Mouse (Mus musculus): Measurements from ENCODE around the gene Spata25.
"Not testable (repeated sequence)": the region's sequence is repeated elsewhere in the genome, so short reads cannot be mapped to it uniquely, and the experiment has no call there.

Spata25 gene

DNA sequence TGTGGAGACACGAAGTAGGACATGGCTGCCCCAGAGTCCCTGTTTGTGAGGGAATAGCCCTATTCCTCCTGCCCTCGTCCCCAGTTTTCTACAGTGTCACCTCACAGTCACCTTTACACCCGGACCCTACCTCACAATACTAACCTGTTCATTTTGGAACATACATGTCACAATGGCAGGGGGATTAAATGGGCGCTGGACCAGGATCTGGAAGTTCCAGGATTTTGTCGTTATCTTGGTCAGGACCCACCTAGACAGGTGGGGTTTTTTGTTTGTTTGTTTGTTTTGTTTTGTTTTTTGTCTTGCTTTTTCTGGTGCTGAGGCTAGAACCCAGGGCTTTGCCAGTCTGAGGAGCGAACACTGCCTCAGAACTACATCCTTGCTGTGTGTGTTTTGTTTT lies at the start of gene Spata25:
TSS of gene Spata25 (minus strand) at position 101 of the 400 bp plus-strand sequence.
- no peak for DNase-seq (ENCODE audit: low spot score in 2 of 2)

DNA sequence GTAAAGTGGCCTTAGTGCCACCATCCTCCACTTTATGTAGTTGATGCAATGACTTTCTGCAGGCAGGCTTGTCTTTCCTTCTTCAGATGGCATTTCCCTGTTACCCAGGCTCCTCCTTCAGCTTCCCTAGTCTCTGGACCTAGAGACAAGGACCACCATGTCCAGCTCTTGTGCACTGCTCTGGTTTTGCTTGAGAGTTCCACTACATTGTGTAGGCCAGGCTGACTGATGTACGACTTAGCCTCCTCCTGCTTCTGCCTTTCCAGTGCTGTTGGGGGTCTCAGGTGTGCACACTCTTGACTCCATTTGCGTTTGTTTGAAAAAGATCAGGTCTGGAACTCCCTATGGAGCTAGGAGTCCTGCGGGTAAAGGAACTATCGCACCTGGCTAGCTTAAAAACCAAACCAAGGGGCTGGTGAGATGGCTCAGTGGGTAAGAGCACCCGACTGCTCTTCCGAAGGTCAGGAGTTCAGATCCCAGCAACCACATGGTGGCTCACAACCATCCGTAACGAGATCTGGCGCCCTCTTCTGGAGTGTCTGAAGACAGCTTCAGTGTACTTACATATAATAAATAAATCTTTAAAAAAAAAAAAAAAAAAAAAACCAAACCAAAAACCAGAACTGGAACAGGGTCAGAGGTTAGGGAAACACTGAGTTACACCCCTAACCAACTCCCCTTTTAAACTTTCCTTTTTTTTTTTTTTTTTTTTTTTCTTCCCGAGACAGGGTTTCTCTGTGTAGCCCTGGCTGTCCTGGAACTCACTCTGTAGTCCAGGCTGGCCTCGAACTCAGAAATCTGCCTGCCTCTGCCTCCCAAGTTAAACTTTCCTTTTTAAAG lies 49.3 kb upstream of the Spata25 start:
- DNase-seq (ENCODE audit: low spot score in 2 of 2), result not testable (repeated sequence)

DNA sequence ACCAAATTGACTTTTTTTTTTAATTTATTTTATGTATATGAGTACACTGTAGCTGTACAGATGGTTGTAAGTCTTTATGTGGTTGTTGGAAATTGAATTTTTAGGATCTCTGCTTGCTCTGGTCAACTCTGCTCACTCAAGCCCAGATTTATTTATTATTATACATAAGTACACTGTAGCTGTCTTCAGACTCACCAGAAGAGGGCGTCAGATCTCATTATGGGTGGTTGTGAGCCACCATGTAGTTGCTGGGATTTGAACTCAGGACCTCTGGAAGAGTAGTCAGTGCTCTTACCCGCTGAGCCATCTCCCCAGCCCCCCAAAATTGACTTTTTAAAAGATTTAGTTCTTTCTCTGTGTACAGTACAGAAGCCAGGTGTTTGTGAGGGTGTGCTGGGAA lies 47.3 kb upstream of the Spata25 start:
- DNase-seq (ENCODE audit: low spot score in 2 of 2), result not testable (repeated sequence)

DNA sequence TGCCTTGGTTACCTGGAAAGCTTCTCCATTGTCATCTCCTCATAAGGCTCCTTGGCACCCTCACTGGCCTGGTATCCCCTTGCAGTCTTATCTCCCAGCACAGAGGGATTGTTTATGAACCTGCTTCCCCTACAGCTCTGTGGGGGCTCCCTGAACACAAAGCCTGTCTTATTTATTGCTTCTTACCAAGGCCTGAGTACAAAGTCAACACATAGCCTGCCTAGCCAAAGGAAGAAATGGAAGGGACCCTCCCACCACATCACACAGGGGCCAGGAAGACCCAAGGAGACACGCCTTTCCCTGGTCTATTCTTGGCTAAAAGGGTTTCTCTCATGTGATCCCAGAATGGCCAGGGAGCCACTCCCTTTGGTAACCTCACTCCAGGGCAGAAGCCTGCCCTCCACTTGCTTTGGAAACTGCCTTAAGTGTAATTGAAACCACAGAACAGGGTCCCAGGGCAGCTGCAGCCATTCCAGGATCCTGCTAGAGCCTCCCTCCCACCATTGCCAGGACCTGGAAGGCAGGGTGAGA lies 46.0 kb upstream of the Spata25 start:
- no peak for DNase-seq (ENCODE audit: low spot score in 2 of 2)

DNA sequence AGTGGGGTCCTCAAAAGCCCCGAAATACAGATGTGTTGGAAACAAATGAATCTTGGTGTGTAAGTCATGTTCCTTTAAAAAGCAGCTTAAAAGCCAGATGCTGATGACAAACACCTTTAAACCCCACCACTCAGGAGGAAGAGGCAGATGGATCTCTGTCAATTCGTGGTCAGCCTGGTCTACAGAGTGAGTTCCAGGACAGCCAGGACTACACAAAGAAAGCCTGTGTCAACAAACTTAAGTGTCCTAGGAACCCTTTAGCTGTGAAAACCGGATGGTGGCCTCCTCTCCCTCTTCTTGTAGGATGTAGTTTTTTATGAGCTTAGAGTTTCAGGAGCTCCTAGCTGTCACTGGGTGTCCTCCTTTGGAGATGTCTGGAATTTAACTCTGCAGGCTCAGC lies 45.3 kb upstream of the Spata25 start:
- no peak for DNase-seq (ENCODE audit: low spot score in 2 of 2)

DNA sequence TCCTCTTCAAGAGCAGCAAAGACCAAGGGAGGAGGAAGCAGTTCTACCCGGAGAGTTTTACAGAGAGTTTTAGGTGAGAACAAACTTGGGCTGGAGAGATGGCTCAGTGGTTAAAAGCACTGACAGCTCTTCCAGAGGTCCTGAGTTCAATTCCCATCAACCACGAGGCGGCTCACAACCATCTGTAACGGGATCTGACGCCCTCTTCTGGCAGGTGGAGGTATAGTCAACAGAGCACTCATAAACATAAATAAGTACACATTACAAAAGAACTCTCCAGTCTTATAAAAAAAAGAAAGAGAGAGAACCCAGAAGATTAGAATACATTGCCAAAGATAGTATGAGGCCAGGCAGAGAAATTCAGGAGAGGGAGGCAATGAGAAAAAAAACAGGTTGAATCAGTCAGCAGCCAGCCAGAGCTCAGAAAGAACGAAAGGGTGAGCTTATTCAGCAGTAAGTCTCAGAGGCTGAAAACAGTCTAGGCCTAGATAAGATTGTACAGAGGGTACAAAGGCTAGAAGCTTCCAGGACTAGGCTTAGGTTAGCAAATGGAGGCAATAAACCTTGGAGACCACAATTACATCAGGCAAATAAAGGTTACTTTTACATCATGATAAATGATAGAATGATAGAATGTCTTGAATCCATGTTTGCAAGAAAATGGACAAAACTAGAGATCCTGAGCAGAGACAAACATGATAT lies 43.4 kb upstream of the Spata25 start:
- DNase-seq (ENCODE audit: low spot score in 2 of 2), result no peak

DNA sequence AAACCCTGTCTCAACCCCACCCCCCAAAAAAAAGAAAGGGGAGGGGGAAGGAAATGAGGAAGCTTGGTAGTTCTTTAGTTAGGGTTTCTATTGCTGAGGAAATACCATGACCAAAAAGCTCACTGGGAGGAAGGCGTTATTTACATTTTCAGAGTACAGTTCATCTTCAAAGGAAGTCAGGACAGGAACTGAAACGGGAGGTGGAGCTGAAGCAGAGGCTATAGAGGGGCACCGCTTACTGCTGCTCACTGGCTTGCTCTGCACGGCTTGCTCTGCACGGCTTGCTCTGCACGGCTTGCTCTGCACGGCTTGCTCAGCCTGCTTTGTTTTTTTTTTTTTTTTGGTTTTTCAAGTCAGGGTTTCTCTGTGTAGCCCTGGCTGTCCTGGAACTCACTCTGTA lies 40.2 kb upstream of the Spata25 start:
- peak in 1 of 2 experiments; percentile 67 for DNase-seq (ENCODE audit: low spot score in 2 of 2)

DNA sequence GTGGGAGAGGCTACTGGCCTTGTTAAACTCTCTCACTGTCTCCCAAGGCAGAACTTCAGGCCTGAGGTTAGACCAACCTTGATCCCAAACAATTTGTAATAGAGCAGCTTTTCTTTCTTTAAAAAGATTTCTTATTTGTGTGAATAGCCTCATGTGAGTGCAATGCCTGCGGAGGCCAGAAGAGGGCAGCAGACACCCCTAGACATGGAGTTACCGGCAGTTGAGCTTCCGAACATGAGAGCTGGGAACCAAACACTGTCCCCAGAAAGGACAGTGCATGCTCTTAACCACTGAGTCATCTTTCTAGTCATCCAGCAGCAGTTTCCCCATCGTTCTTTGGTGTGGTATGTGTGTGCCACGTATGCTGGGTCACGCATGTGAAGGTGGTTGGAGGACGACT lies 39.2 kb upstream of the Spata25 start:
- peak in 1 of 2 experiments; percentile 50 for DNase-seq (ENCODE audit: low spot score in 2 of 2)

DNA sequence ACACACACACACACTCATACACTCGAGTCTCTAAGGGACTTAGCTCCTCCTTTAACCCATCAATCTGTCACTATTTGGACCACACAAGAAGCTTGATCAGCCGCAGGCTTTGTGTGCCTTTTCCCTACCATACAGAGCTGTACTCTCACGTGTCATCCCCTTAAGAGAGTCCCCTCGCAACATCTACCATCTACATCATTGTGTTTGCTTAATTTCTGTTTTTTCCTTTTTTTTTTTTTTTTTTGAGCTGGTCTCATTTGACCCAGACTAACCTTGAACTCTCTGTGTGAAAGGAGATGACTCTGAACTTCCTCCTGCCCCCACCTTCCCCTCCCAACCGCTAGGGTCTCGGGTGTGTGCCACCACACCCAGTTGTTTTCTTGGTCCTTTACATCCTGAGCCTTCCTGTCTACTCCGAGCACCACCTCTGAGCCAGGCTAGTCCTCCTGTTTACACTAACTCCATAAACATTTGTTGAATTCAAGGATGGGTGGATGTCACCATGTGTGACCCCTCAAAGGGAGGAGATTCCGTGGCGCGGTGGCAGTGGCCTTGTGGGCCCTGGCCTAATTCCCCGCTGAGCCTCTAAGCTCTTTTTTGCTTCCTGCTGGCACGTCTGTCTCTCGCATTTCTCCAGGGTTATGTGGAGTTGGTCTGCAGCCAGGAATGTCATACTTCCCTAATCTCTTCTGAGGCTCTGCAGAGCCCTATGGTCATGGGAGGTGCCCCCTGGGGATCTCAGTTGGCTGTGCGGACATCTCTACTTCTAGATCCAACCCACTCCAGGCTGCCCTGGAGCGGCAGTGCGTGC lies 38.6 kb upstream of the Spata25 start:
- no peak for DNase-seq (ENCODE audit: low spot score in 2 of 2)

DNA sequence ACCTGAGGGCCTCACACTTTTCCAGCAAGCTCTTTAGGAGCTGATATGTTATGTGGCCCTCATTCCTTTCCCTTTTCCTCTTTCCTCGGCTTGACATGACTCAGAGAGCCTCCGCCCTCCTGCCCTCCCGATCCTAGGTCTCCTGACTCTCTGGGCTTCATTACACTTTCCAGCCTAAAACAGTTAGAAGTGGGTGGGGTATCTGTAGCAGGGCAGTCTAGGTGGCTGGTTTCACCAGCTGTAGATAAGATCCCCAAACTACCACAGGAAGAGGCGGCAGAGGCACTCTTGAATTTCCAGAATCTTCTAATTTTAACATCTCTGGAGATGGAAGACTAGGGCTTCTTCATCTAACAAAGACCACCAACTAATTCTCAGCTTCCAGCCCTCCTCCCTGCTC lies 36.3 kb upstream of the Spata25 start:
- no peak for DNase-seq (ENCODE audit: low spot score in 2 of 2)

DNA sequence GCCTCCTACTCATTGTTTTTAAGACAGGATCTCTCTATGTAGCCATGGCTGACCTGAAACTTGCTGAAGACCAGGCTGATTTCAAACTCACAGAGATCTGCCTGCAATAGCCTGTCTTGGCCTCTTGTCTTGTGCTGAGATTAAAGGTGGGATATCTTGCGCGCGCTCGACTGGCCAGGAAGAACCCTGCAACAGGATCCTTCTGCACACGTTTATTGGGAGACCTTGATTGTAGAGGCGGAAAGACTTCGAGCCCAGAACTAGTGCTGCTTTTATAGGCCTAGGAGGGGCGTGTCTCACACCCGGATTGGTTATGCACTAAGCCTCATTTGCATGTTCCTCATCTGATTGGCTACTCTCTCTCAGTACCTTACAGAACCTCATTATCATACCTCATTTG lies 35.1 kb upstream of the Spata25 start:
- not testable (repeated sequence) for DNase-seq (ENCODE audit: low spot score in 2 of 2)

DNA sequence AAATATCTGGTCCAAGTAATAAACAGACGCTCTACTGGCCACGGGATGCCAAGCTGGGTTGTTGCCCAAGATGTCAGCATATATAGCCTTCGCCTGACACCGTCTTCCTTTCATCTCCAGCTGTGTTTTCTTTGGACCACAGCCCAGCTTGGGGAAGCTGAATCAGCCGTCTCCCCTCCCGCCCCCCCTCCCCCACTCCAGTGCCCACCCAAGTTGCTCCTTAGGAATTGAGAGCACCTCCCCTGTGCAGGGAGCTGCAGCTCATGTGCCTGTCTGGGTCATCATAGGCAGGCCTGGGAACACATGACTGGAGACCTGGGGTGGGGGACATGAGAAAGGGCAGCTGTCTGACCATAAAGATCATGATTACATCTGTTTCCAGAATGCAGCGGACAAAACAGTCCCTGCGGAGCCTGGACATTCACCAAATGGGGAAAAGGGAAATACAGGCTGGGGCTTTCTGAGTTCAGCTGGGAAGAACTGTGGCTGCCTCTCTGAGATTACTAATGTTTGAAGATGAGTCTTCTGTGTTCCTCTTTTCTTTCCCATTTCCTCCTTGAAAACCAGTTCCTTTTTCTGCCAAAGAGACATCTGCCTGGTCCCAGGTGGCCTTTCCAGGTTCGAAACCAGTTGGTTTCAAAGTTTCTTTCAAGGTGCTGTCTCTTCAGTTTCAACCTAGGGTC lies 34.0 kb upstream of the Spata25 start:
- no peak for DNase-seq (ENCODE audit: low spot score in 2 of 2)

DNA sequence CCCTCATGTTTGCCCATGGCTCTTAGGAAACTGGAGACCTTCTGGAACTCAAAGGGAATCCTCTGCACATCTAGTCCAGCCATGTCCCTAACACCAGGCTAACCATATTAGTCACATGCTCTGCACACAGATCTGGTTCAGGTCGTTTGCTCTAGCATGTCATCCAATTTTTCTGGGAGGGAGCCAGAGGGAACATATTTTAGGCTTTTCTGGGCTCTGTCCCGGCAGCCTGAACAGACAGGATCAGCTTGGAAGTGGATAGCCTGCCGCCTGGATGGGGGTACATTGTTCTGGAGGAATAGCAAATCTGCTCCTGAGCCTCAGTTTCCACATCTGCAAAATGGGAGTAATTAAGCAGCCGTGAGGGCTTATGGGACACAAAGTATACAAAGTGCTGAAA lies 32.8 kb upstream of the Spata25 start:
- DNase-seq (ENCODE audit: low spot score in 2 of 2), result no peak

DNA sequence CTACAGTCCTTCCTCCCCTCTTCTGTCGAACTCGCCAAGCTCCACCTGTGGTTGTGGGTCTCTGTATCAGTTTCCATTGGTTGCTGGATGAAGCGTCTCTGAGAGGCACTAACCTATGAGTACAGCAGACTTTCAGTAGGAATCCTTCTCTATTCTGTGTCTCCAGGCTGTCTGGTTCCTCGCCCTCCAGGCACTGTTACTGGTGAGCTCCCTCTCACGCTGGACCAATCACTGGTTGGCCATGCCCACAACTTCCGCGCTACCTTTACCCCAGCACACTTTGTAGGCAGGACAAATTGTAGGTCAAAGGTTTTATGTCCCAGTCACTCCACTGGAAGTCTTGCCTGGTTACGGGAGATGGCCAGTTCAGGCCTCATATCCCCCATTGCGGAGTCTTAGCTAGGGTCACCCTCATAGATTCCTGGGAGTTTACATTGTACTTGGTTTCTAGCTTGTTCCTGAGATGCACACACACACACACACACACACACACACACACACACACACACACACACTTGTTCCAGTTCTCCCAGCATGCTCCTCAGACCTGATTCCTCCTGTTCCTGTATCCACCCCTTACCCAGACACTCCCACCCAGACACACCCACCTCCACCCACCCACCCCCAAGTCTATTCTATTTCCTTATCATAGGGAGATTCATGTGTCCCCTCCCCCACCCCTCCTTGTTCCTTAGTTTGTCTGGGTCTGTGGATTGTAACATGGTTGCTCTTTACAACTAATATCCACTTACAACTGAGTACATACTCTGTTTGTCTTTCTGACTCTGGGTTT lies 31.5 kb upstream of the Spata25 start:
- DNase-seq (ENCODE audit: low spot score in 2 of 2), result no peak

DNA sequence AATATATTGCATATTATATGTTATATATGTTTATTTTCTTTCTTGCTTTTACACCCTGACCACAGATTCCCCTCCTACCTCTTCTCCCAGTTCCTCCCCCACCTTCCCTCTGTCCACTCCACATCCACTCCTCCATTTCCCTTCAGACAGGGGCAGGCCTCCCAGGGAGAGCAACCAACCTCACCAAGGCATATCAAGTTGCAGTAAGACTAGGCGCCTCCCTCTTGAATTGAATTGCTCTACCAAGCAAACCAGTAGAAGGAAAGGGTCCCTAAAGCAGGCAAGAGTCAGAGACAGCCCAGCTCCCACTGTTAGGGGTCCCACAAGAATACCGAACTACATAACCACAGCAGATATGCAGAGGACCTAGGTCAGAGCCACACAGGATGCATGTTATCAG lies 30.8 kb upstream of the Spata25 start:
- no peak for DNase-seq (ENCODE audit: low spot score in 2 of 2)

DNA sequence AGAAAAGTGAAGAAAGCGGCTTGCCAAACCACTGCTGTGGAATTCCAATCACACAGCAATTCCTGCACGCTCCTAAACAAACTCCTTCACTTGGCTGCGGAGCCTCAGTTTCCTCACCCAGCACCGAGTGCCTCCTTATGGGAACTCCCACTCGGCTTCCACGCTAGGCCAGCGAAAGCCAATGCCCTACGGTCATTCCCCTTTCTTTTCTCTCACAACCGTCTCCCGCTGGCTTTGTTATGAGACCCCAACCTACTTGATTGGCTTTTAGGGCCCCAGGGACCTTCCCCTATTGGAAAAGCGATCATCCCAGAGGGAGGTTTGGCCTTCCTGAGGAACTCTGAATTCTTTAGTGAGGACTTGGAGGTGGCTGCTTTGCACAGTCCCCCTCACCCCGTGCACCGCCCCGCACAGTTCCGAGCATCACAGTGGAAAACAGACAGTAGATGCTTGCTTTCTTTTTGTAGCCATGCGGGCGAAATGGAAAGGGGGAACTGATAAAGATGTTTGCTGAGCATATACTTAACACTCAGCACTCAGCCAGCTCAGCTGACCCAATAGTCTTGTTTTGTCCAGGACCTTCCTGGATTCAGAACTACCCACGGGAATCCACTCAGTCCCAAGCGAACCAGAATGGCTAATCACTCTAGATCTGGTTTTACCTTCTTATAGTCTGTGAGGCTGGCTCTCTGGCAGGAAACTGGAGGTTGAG lies 29.7 kb upstream of the Spata25 start:
- DNase-seq (ENCODE audit: low spot score in 2 of 2), result no peak

DNA sequence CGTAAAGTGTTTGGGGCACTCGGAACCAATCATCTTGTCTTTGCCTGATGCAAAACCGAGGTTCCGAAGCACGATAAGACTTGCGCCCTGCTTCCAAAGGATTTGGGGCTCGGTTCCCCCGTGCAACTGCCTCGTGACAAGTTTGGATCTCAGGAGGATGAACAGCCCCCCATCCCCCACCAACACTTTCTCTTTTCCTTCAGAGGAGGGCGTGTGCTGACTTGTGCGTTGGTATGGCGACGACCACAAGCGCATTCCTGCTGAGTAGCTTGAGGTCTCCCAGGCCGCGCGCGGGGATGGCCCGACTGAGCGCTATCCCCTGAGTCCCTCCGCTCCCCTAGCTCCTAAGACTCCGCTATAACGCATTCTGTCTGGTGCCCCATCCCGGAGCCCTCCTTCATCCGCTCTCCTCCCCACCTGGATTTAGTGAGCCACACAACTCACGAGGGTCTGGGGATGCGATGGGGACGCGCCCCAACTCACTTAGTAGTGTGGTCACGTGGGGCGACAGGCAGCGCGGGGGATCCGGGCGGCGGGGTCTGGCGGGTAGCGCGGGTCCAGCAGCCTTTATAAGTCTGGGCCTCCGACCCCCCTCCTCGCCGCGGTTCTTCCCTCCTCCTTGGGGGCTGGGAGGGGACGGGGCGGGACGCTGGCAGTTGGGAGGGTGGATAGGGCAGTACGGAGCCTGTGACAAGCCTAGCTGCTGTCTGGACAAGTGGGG lies 28.9 kb upstream of the Spata25 start, which contains the start of gene Pltp:
TSS of gene Pltp (minus strand) at position 611 of the 721 bp plus-strand sequence.
- no peak for DNase-seq (ENCODE audit: low spot score in 2 of 2)

DNA sequence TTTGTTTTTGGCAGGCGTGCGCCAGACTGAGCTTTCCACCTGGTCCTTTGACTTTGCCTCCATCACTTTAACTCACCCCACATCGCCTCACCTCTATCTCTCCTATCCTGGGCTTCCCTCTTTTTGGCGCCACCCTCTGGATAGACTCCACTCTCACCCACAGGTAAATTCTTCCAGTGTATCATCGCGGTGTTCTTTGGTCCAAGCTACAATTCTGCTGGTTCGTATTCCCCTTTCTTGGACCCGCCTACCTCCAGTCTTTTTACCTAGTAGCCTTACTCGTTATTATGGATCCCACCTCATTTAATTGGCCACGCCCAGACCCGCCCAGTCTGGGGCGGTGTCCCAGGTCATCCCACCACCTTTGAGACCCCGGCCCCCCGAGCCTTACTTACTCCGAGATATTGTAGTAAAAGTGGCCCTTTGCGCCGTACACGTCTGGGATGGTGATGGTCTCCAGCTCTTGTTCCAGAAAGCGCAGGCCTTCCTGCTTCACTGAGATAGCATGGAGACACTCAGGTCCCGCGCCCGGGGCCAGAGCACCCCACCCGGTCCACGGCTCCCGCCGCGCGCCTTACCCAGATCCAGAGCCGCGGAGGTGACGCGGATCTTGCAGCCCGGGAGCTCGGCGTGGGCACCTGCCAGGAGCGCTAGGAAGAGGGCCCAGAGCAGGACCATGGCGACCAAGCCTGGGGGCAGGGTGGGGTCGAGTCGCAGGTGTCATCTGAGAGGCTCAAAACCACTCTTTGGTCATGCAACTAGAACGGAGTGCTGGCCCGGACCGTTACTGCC lies 28.2 kb upstream of the Spata25 start:
- no peak for DNase-seq (ENCODE audit: low spot score in 2 of 2)
